Mouse (Mus musculus): Measurements from ENCODE around the gene Lztfl1. TPM values are rescaled to one million over a fixed set of nuclear protein-coding genes. Genes with fewer than 3 reads are reported as not detected.
"Not testable (repeated sequence)": the region's sequence is repeated elsewhere in the genome, so short reads cannot be mapped to it uniquely, and the experiment has no call there.

The Lztfl1 gene
- polyA plus RNA-seq, 1 experiment from 2014 or later: 50.0 TPM

DNA sequence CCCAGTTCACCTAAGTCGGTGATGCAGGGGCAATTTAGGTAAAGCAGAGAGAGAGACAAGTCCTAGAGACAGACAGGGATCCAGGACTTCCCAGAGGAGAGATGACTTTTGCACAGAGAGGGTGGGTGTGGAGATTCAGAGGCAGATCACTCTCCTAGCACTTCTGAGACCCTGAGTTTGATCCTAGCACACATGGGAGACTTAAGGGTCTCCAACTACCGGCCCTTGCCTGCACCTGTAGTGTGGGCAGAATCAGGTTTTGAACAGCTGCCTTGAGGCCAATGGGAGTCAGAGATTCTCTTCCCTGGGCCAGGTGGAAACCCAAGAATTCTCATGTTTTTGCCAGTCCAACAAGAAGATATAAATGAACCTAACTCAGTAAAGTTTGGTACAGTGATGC lies 38.3 kb downstream of the Lztfl1 start:
- H3K27me3 ChIP-seq: peaks cover 72% of the 10 kb centered on the region

DNA sequence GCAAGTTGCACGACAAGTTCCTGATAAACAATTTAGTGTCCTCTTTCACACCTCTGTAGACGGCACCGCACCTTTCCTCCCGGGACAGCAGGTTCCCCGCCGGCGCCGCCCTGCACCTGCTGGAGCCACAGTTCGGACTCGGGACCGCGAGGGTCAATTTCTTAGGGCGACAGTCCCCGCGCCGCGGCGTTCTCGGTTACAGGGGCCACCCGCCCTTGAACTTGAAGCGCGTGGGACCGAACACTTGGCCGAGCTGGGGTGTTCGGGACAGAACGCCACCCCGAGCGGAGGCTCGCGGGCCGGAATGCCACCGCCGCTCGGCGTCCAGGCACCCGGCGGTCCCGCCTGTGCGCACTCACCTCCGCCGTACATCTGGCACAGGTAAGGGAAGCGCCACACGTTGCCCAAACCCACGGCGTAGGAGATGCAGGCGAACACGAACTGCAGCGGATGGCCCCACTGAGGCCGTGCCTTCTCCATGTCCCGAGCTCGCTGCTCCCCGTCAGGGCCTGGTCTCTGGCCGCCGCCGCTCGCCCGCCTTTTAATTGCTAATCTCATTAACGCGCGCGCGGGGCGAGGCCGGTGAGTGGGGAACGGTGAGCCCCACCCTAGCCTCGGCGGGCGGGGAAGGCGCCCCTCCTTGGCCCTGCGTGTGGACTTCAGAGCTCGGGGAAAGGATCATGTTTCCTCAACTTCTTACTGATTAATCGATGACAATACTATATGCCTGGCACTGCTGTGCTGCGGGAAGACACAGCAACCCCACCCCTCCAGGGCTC lies 39.0 kb downstream of the Lztfl1 start, which contains the start of the genes Ccr9 and Slc6a20a:
Gene Ccr9, plus strand, starts transcription at position 113 of the 779 bp plus-strand sequence.
Gene Slc6a20a, minus strand, starts transcription at position 559 of the 779 bp plus-strand sequence.
- Histone ChIP-seq H3K4me2 (peak within 1 kb of the TSS; percentile 77), H3K4me3 (replicated peaks) (peak within 1 kb of the TSS; percentile 43), H3K27me3 (peaks cover 75% of the 10 kb centered on the region), H3K36me3 (no peaks in the 10 kb centered on the region), H3K4me1 (replicated peaks) (peaks cover 12% of the 10 kb centered on the region), H3K9ac (replicated peaks) (peak within 1 kb of the TSS; percentile 27), H3K9me3 (no peaks in the 10 kb centered on the region), H3K27ac (no peak within 1 kb of the TSS)
- peak; percentile 63; the same call in 1 of the 2 replicates for ATAC-seq (ENCODE audit: insufficient number of reproducible peaks, insufficient read depth, low FRiP score, low TSS enrichment, low read depth)
- WGBS: under 1% methylated on average over 73 of the region's 73 CpGs

More for the DNA sequence above, 38.3 kb downstream of the Lztfl1 start:
- 25% methylated on average over 2 of the region's 2 CpGs for WGBS
- Histone ChIP-seq H3K4me1 (replicated peaks) (peaks cover 12% of the 10 kb centered on the region), H3K36me3 (no peaks in the 10 kb centered on the region), H3K9me3 (no peaks in the 10 kb centered on the region), H3K27ac (no peak overlapping the region), H3K4me3 (replicated peaks) (peak overlapping the region; percentile 43), H3K9ac (replicated peaks) (no peak overlapping the region), H3K4me2 (peak overlapping the region; percentile 77)
- ATAC-seq (ENCODE audit: insufficient number of reproducible peaks, insufficient read depth, low FRiP score, low TSS enrichment, low read depth): 0 out of 2 replicates have a peak, but pooled peaks have one; percentile 47

DNA sequence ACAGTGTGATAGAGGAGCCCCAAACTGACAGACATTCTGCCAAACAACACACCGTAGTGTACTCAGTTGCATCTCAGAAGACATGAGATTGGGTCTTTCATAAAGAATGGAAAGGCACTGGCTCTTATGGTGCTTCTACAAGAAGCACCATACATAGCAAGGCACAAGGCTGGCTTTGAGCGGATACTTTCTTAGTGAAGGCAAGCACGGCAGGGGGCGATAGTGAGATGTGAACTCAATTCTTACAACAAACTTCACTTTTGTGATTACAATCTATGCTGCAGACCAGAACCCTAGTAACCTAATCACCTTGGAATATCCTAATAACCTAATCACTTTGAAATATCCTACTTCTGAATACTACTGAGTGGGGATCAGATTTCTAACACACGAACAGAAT lies 51.9 kb downstream of the Lztfl1 start:
- H3K27me3 ChIP-seq: no peaks in the 10 kb centered on the region
- H3K4me3 ChIP-seq (replicated peaks): no peak overlapping the region
- no peak overlapping the region for H3K9ac ChIP-seq (replicated peaks)
- no peaks in the 10 kb centered on the region for H3K4me1 ChIP-seq (replicated peaks)
- no peak overlapping the region for H3K27ac ChIP-seq
- H3K4me2 ChIP-seq: no peak overlapping the region
- no peaks in the 10 kb centered on the region for H3K9me3 ChIP-seq
- no peaks in the 10 kb centered on the region for H3K36me3 ChIP-seq
- WGBS: 56% methylated on average over 5 of the region's 5 CpGs
- no peak for ATAC-seq (ENCODE audit: insufficient number of reproducible peaks, insufficient read depth, low FRiP score, low TSS enrichment, low read depth)

DNA sequence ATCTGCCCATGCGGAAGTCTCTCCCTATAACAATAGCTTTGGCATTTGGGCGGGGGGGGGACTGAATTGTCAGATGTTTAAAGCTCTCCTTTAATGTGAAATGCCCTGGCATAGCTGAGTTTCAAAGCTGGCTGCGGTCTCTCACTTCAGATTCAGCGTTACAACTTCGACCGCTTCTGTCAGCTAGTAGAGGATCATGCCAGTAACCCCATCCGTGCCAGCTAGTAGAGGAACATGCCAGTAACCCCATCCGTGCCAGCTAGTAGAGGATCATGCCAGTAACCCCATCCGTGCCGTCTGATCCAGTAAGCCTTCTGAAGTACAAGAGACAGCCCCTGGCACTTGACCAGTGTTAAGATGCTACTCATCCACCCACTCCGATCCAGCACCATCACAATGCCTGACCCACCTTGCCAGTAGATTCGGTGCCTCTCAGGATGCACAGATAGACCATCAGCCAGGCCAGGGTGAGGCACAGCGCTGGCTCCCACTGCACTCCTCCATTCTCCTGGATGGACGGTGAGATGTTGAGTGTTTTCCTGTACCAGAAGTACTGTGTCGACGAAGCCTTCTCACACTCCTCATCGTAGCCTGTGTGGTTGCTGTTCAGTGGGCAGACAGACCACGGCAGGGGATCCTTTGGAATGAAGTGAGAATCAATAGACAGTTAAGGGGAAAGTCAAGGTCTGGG lies 57.4 kb downstream of the Lztfl1 start:
- H3K9ac ChIP-seq (replicated peaks); H3K27ac ChIP-seq; H3K9me3 ChIP-seq; H3K27me3 ChIP-seq; H3K4me3 ChIP-seq (replicated peaks); H3K4me1 ChIP-seq (replicated peaks); H3K36me3 ChIP-seq; ATAC-seq (ENCODE audit: insufficient number of reproducible peaks, insufficient read depth, low FRiP score, low TSS enrichment, low read depth); H3K4me2 ChIP-seq: not testable (repeated sequence)
- 88% methylated on average over 18 of the region's 18 CpGs for WGBS

DNA sequence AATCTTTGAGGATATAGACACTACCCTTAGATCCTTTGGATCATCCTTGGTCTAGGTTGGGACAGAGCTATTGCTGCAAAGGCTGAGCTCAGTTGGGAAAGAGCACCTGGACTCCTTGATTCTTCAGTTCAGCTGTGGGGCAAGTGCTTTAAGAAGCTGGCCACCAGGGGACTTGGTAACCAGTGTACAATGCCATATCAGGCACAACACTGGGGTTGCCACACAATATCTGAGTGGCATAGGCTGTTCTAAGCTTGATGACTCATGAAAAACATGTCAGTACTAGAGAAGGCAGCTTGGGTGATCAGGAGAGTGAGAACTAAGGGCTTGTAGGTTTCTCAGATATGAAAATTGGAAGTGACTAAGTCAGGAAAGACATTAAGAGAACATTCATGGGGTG lies 58.5 kb downstream of the Lztfl1 start:
- Histone ChIP-seq H3K9me3 (no peaks in the 10 kb centered on the region), H3K9ac (replicated peaks) (no peak overlapping the region), H3K4me3 (replicated peaks) (no peak overlapping the region), H3K36me3 (no peaks in the 10 kb centered on the region), H3K27me3 (no peaks in the 10 kb centered on the region), H3K4me1 (replicated peaks) (no peaks in the 10 kb centered on the region), H3K27ac (no peak overlapping the region), H3K4me2 (no peak overlapping the region)
- ATAC-seq (ENCODE audit: insufficient number of reproducible peaks, insufficient read depth, low FRiP score, low TSS enrichment, low read depth): no peak

DNA sequence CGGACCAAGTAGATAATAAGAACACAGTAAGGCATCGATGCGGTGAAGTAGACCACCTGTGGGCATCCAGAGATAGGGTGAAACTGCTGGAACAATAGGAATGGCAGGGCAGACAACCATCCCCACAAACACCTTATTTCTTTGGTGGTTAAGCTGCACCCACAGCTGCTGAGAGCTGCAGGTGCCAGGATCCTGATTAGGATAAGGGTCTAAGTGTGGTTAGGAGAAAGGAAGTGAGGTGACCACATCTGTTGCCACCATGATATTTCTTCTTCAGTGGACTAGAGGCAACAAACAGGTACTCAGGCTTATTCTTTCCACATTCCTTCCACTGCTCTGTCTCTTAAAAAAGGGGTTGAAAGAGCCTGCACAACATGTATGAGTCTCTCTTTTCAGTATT lies 60.0 kb downstream of the Lztfl1 start:
- Histone ChIP-seq H3K4me3 (replicated peaks) (no peak overlapping the region), H3K9ac (replicated peaks) (no peak overlapping the region), H3K27ac (no peak overlapping the region), H3K4me2 (no peak overlapping the region), H3K9me3 (no peaks in the 10 kb centered on the region), H3K36me3 (no peaks in the 10 kb centered on the region), H3K4me1 (replicated peaks) (no peaks in the 10 kb centered on the region), H3K27me3 (no peaks in the 10 kb centered on the region)
- 81% methylated on average over 3 of the region's 3 CpGs for WGBS
- no peak for ATAC-seq (ENCODE audit: insufficient number of reproducible peaks, insufficient read depth, low FRiP score, low TSS enrichment, low read depth)

DNA sequence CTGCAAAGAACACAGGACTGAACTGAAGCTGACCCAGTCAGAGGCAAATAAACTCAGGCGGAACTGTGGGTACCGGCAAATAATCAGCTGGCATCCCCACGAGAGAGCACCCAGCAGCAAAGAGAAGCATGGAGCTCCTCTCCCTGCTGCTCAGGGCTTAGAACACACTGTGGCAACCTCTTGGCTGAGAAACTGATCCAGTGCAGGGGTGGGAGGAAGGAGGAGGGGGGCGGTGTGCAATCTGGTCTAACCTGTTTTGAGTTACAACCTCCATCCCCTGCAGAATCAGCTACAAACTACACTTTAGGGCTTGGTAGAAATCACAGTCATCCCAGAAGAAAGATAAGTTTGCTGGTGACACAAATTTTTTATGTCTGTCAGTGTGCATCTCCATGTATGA lies 66.1 kb downstream of the Lztfl1 start:
- WGBS: 44% methylated on average over 4 of the region's 4 CpGs
- H3K36me3 ChIP-seq: no peaks in the 10 kb centered on the region

DNA sequence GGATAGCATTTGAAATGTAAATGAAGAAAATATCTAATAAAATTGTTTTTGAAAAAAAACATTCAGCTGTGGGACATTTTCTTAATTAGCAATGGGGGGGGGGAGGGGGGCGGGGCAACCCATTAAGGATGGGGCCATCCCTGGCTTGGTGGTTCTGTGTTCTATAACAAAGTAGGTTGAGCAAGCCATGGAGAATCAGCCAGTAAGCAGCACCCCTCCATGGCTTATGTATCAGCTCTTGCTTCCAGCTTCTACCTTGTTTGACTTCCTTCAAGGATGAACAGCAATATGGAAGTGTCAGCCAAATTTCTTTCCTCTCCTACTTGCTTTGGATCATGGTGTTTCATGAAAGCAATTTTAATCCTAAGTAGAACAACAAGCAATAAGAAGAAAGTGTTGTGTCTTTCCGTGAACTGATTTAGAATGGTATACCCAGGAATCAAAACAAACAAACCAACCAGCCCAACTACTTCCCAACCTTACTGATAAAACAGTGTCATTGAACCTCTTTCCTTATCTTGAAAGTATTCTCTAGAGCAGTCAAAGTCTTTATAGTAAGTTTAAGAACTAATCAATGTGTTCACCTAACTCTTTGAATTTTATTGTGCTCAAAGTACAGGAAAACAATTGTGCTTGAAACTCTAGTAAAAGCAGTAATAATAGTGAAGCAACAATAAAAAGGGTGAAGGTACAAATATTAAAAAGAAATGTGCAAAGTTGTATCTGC lies 67.5 kb downstream of the Lztfl1 start:
- Histone ChIP-seq H3K27ac (no peak overlapping the region), H3K9me3 (no peaks in the 10 kb centered on the region), H3K9ac (replicated peaks) (no peak overlapping the region), H3K4me3 (replicated peaks) (no peak overlapping the region), H3K4me2 (no peak overlapping the region), H3K4me1 (replicated peaks) (no peaks in the 10 kb centered on the region), H3K27me3 (no peaks in the 10 kb centered on the region), H3K36me3 (no peaks in the 10 kb centered on the region)
- WGBS: 83% methylated on average over 2 of the region's 2 CpGs
- no peak for ATAC-seq (ENCODE audit: insufficient number of reproducible peaks, insufficient read depth, low FRiP score, low TSS enrichment, low read depth)

More for the DNA sequence above, 66.1 kb downstream of the Lztfl1 start:
- no peak for ATAC-seq (ENCODE audit: insufficient number of reproducible peaks, insufficient read depth, low FRiP score, low TSS enrichment, low read depth)
- Histone ChIP-seq H3K27me3 (no peaks in the 10 kb centered on the region), H3K4me3 (replicated peaks) (no peak overlapping the region), H3K27ac (no peak overlapping the region), H3K4me2 (no peak overlapping the region), H3K9me3 (no peaks in the 10 kb centered on the region), H3K9ac (replicated peaks) (no peak overlapping the region), H3K4me1 (replicated peaks) (no peaks in the 10 kb centered on the region)

Other genes starting within 250 kb of the Lztfl1 start
- 53.3 and 53.6 TPM in 2 replicates for gene Limd1, start 239.0 kb downstream of the Lztfl1 start, polyA plus RNA-seq (2016; fragmentation: Nextera tagmentation; extraction: Ambion mirVana)
- 50.1 and 52.0 TPM in 2 replicates for gene Sacm1l, start 187.9 kb downstream of the Lztfl1 start, polyA plus RNA-seq (2016; fragmentation: Nextera tagmentation; extraction: Ambion mirVana)
- gene Slc6a20b, start 85.1 kb downstream of the Lztfl1 start, polyA plus RNA-seq (2016; fragmentation: Nextera tagmentation; extraction: Ambion mirVana): 0.17 and 0.24 TPM in 2 replicates
- gene Ccr9, start 39.3 kb downstream of the Lztfl1 start, polyA plus RNA-seq (2016; fragmentation: Nextera tagmentation; extraction: Ambion mirVana): 0.13 and 0.14 TPM in 2 replicates
- not detected in 2 replicates for gene Slc6a20a, start 38.8 kb downstream of the Lztfl1 start, polyA plus RNA-seq (2016; fragmentation: Nextera tagmentation; extraction: Ambion mirVana)
- 0.28 TPM in 1 of 2 replicates, not detected in the other for gene Cxcr6, start 88.8 kb upstream of the Lztfl1 start, polyA plus RNA-seq (2016; fragmentation: Nextera tagmentation; extraction: Ambion mirVana)
- gene Fyco1, start 134.2 kb upstream of the Lztfl1 start, polyA plus RNA-seq (2016; fragmentation: Nextera tagmentation; extraction: Ambion mirVana): 15.0 and 15.2 TPM in 2 replicates
- 0.04 TPM in 1 of 2 replicates, not detected in the other for gene Xcr1, start 144.3 kb upstream of the Lztfl1 start, polyA plus RNA-seq (2016; fragmentation: Nextera tagmentation; extraction: Ambion mirVana)

Measured in limb, embryonic 12.5 days (tissue).